Mouse (Mus musculus): Measurements from ENCODE around the gene Amotl1.

Amotl1 gene

DNA sequence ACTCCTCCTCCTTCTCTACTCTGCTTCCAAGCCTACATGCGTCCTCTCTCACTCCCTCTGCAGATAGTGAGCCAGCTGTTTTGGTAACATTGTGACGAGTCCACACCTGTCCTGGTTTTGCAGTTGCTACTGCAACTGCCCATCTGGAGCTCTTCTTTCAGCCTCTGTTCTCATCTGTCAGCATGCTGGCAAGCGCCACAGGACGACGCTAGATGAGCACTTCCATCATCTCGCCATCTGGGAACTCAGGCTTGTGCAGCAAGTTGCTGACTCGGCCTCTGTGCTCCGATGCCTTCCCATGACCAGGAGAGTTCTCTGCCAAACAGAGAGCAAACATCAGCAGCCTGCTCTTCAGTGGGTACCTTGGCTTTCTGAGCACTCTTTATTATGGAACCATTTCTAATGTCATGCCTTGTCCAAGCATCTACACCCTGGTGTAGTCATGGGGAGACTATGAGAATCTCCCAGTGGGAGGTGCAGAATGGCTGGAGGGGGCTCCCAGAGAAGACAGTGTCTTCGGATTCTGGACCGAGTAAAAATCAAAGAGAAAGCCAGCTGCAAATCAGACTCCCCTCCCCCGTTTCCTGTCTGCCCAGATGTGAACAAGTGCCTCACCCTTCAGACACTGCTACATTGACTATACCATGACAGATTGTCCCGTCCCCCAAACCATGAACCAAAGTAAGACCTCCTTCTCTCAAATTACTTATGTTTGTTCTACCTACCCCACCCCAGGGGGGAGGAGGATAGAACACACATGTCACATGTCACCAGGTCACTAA lies 97.1 kb downstream of the Amotl1 start:
- DNase-seq (ENCODE audit: low spot score in 2 of 2) = no peak

DNA sequence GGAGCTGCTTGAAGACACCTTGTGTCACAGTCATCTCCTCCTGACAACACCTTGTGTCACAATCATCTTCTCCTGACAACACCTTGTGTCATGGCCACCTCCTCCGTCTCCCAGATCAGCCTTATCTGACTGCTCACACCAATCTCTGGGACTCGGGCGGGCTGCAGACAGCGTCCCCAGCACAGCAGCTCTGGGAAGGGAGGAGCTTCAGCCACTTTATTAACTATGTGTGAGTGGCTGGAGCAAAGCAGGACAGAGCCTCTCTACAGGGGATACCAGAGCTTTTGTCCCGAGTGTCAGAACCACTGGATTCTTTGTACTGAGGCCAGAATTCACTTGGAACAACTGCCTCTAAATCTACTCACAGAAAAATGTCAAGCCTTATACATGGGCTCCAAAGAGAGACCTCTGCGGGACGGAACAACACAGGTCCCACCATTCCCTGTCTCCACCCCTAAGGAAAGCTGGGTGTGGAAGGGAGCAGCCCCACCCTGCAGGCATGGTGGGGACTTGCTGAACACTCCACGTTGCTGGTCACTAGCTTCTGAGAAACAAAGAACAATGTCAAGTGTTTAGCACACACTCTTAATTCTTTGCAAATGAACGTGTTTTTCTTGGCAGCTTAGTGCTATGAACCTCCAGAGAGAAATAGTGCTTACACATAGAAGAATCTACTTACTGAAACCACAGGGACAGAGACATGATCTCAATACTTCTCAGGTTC lies 100.7 kb downstream of the Amotl1 start:
- no peak for DNase-seq (ENCODE audit: low spot score in 2 of 2)

DNA sequence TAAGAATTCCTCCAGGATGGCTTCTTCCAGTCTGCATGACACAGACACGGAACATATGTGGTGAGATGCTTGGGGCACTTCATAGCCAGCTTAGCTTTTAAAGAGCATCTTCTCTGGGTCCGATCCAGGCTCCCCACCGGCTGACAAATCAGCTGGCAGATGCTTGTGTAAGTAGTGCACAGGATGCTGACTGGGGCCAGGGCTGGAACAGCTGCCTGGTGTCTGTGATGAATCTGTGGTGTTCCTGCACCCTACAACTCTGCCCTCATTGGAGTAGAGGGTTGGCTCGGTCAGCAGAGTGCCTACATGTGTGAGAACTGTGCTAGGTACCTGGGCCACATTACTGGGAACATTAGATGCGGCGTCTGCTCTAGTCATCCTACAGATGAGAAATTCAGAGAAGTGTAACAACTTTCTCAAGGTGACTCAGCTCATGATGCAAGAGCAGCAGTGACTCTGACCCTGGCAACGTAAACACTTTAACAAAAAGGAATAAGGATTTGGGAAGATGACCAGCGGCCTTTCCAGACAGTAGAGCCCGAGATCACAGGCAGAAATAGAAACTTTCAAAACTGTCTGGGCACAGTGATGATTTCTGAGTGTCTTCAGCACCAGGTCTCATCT lies 109.9 kb downstream of the Amotl1 start:
- no peak for DNase-seq (ENCODE audit: low spot score in 2 of 2)

DNA sequence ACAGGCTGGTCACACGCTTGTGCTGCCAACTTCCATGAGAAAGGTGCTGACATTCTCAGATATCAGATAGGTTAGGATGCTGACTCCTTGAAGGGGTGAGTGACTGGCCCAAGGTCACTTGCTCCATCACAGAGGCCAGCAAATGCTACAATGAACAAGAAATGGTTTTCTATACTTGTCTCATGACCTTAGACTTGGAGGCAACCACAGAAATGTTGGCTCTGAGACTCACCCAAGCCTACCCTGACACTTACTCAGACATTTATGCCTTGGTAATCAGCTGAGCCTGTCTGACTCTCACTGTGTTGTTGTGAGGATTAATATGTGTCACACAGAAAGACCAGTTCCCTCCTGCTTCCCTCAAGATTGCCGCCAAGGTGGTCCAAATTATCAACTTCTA lies 111.2 kb downstream of the Amotl1 start:
- DNase-seq (ENCODE audit: low spot score in 2 of 2) = no peak

DNA sequence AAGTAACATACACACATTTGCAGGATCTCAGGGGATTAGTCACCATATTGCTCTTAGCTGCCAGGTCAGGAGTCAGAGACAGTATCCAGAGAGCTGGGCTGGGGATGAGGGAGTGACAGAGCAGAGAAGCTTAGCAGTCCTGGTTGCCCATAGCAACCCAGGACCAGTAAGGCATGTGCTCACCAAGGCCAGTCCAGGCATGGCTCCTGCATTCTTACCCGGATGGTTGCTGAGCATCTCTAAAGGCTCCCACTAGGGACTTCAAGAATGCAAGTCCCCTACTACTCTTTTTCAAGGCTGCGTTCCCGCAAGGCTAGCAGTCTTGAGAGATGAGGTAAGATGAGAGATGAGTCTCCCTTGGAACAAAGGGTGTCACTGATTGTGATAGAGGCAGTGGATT lies 112.6 kb downstream of the Amotl1 start:
- DNase-seq (ENCODE audit: low spot score in 2 of 2) = no peak

DNA sequence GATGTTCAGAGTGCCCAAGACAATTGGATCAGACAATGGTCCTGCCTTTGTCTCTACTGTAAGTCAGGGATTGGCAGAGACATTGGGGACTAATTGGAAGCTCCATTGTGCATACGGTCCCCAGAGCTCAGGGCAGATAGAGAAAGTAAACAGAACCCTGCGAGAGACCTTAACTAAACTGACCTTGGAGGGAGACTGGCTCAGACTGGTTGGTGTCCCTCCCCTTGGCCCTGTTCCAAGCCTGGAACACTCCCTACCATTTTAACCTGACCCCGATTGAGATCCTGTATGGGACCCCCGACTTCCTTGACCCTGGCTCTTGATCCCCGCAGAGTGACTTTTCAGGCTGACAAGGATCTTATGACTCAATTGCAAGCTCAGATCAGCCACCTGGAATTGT lies 114.9 kb downstream of the Amotl1 start:
- no peak for DNase-seq (ENCODE audit: low spot score in 2 of 2)

DNA sequence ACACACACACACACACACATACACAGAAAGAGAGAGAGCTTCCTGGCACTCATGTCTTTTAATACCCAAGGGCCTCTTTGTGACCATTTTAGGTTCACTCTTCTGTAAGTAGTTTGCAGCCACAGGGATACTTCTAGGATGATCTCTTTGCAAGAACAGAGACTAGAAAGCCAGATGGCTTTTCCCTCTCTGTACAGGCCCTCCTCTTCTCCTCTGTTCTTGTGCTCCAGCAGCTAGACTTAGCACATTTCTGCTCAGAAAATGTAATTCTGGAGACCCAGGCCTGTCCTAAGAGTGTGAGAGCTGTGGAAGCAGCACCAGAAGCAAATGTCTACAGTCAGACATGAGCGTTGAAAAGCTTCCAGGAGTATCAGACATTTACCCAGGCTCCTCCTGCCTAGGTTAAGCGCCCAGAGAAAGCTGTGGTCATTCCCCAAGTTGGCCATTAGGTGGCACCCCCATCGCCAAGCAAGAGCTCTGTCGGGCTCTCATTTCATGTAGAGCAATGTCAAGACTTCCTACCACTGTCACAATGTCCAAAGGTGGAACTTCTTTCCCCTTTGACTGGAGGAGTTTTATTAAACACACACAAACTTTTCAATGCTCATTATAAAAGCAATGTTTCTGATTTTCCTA lies 121.3 kb downstream of the Amotl1 start:
- DNase-seq (ENCODE audit: low spot score in 2 of 2) = peak; percentile 58 to 77

DNA sequence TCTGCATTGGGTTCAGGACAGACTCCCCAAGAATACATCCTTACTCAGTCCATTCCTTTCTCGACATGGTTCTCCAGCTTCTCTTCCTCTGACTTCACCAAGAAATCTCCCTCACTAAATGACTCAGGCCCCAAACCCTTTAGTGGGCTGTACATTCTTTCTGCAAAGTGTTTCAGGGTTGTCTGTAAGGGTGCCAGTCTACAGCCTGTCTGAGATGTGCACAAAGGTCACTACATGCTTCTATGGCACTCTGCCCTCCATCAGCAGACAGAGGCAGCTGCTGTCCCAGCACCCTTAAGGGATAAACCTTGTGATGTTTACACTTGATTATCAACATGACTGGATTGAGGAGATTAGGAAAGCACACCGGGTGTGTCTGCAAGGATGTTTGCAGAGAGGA lies 123.2 kb downstream of the Amotl1 start:
- DNase-seq (ENCODE audit: low spot score in 2 of 2) = no peak

DNA sequence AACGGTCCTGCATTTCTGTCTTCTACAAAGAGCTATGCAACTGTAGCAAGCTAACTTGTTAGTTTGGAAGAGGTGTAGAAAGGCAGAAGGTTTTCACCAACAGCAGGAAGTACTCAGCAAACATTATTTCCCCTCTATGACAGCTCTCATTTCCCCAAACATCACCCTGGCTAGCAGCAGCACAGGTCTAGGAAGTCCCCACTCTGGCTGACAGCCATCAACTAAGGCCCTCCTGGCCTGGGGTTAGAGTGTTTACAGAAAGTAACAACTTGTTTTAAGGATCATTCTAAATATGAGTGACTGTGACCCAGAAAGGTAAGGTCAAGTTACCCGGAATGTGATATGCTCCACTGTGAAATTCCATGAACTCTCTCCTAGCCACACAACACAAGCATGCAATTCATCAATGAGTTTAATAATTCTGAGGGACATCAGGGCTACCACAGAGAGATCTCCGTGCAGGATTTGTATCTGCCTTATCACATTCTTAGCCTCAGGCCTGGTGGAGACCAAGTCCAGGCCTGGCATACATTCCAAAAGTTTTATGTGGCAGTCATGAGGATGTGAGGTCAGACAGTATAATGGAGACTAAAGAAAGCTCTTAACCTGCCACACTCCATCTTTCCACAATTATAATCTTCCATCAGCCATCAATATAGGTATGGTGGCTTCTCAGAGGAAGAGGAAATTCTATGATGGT lies 123.7 kb downstream of the Amotl1 start:
- no peak for DNase-seq (ENCODE audit: low spot score in 2 of 2)

DNA sequence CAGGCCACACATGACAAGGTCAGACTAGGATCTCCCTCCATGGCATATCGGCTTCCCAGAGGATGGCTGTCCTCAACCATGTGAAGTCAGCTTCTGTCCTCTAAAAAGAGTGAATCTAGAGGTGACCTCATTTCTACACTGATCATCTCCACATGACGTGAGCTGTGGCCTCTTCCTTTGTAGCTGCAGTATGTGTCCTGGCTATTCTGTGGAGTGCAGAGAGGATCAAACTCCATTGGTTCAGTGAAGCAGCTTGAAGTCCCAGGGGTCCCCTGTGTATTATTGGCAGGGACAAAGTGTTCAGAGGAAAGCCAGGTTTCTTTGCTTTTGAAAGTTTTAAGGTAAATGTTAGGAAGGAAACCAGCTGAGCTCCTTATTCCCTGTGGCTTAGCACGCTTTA lies 126.8 kb downstream of the Amotl1 start:
- DNase-seq (ENCODE audit: low spot score in 2 of 2) = no peak

DNA sequence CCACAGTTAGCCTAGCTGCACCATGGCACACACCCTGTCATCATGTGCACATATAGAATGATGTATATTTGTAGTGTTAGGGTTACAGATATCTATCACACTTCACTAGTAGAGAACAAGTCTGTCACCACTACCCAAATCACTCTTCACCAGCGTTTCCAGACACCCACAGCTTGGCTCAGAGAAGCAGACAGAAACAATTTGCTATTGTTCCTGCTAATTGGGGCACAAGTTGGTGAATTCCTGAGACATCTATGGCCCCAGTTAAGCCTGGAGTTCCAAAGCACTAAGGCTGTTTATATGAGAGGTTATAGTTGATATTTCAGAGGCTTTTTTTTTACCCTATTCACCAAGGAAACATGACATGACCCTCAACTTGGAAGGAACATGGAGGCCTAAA lies 127.6 kb downstream of the Amotl1 start:
- DNase-seq (ENCODE audit: low spot score in 2 of 2) = no peak

DNA sequence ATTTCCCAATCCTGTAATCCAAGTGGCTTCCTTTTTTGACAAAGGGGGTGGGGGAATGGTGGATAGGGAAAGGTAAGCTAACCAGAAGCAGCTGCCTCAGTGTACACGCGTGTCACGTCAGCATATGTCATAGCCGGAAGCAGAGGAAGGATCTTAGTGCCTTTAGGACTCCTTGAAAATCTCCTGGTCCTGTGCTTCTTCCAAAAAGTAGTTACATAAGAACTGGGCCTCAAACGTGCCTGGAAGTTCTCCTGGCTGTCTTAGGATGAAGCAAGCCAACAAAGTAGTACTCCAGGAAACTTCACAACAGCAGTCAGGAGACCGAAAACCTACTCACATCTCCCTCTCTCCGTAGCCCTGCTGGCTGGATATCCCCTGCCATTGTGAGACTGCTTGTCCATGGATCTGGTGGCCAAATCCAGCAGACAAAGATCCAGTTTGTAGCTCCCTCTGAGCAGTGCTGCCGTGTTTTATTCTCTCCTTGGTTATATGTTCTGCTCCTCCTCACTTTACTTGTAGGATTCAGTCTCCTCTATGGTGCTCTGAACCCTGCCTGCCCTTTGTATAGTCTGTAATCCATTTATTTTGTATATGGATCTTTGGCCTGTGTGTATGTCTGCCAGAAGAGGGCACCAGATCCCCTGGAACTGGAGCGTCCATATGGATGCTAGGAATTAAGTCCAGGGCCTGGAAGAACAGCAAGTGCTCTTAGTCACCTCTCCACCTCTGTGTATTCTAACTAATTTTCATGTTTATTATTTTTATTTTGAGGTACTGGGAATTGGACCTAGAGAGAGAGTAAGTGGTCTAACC lies 132.0 kb downstream of the Amotl1 start:
- DNase-seq (ENCODE audit: low spot score in 2 of 2) = no peak

DNA sequence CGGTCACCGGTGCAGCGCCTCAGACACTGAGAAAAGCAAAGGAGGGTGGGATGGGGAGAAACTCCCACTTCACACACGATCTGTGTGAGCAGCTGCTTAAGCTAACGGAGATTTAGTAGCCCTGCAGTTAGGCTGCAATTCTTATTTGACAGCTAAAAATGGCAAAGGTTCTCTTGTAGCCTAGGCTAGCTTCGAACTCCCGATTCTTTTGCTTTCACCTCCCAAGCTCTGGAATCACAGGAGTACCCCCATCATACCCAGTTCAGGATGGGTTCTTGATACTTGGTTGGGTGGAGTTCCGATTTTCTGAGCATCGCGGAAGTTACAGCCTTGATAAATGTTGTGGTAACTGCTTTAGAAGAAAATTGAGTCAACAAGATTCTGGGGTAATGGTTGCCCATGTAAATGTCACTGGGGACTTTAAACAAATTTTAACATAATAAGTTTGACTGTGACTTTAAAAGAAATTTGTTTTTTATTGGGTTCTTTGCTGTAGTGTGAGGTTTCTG lies 143.9 kb downstream of the Amotl1 start:
- DNase-seq (ENCODE audit: low spot score in 2 of 2) = no peak

DNA sequence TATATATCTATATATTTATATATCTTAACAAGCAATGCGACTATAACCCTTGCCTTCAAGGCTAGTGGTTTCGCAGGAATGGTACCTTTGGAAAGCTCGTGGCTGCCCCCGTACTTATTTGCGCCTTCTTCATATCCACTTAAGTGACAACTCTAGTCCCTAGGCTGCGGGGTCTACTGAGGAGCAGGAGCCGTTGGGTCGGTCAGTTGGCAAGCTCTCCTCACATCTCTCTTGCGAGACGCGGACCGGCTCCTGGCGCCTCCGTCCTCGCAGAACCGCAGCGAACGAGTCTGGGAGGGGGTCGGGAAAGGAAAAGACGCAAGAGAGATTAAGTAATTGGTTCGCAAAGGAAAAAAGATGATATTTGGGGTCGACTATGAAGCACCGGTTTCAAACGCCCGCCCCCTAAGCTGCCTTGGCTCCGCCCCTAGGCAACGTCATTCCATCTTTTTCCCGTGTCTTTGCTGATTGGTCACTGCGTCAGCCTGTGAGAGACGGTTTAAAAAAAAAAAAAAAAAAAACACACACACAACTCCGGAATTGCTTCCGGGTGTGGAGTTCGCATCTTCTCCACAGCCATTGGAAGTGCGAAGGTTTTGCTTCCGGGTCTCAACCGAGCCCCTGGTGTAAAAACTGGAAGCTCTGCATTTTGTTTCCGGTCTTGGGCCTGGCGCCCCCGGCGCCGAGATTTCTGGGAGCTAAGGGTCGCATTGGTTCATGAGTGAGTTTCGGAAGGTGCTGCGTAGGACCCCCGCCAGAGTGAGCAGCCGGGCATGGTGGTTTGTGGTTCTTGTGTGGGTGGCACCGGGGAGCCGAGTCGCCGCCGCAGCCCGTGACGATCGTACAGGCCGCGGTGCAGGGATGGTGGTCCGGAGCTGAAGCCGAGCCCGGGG lies 144.6 kb downstream of the Amotl1 start, which contains the start of the genes Kdm4d and Cwc15:
Gene Kdm4d (minus strand): TSS at position 460 of the 893 bp plus-strand sequence.
Gene Cwc15 (plus strand): TSS at position 595 of the 893 bp plus-strand sequence.
- DNase-seq (ENCODE audit: low spot score in 2 of 2) = peak; percentile 91 to 93

DNA sequence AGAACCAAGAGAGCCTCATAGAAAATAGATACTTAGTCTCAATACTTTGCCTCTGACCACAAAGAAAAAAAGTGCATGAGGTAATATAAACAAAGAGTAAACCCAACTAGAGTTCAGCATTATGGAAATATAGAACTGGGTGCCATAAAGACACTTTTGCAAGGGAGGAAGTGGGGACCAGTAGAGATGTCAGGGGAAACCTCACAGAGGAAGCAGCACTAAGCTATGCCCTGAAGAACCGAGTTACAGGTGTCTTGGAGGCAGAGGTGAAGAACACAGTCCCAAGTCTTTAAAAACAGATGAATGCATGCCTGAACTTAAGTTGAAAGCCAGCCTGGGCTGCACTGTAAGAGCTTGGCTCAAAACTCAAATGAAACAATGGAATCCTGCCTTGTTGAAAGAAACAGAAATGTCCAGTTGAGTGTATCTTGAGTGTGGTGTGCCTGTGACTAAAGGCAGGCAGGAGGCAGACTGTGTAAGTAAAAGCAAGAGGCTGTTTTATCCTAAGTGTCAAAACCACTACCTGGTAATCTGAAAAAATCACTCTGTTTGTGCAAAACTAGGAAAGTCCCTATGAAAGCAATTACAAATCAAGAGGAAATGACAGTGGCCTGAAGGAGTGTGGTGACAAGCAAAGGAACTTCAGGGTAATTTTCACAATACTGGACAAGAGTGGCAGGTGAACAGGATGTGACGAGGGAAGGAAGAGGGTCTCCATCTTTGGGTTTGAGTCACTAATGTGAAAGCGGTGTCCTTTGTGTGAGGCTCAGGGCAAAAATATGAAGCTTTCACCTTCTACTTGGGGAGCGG lies 145.8 kb downstream of the Amotl1 start:
- DNase-seq (ENCODE audit: low spot score in 2 of 2) = no peak

Data from spleen, postnatal 4 days (tissue).